Mouse (Mus musculus) ES-E14 (cell line): Measurements from ENCODE around the gene Wasf2. TPM values are rescaled to one million over a fixed set of nuclear protein-coding genes. Genes with fewer than 3 reads are reported as not detected.

Experiments used
- DNase-seq: peaks from one replicate; pipeline ENCODE4 v3.0.0-alpha.2; 2013; ENCODE audit warnings: low read depth, low spot score
- H3K27ac ChIP-seq: 2 replicates; pipeline ENCODE4 v1.5.1; 2012; ENCODE audit warnings: low read depth, mild to moderate bottlenecking, low read length, moderate library complexity, mixed read lengths; ENCODE audit not compliant: poor library complexity, insufficient read depth, severe bottlenecking
- H3K36me3 ChIP-seq: 2 replicates; pipeline ENCODE4 v1.6.1; 2012; ENCODE audit warnings: mild to moderate bottlenecking, low read length, moderate library complexity, mixed read lengths; ENCODE audit not compliant: control insufficient read depth, poor library complexity, insufficient read depth, severe bottlenecking
- H3K4me1 ChIP-seq, 2 experiments: fragments of 150-350 bp in 1 of 2; sonication (generic) in 1 of 2; 2 replicates each; pipeline ENCODE4 v1.6.1; 2012; ENCODE audit warnings: low read length in 2 of 2, mild to moderate bottlenecking in 1 of 2, mixed read lengths in 1 of 2; ENCODE audit not compliant: control insufficient read depth in 2 of 2, insufficient read depth in 2 of 2, poor library complexity in 1 of 2
- H3K4me3 ChIP-seq, 2 experiments: fragments of 150-350 bp in 1 of 2; sonication (generic) in 1 of 2; 2 replicates each; pipeline ENCODE4 v1.5.1; 2012; ENCODE audit warnings: low read length in 2 of 2, low read depth in 1 of 2, mild to moderate bottlenecking in 1 of 2, mixed read lengths in 1 of 2; ENCODE audit not compliant: insufficient read depth in 1 of 2, poor library complexity in 1 of 2, severe bottlenecking in 1 of 2
- H3K9ac ChIP-seq: 2 replicates; pipeline ENCODE4 v1.6.1; 2012; ENCODE audit warnings: low read depth, mild to moderate bottlenecking, low read length, mixed read lengths; ENCODE audit not compliant: poor library complexity, insufficient read depth, severe bottlenecking
- H3K9me3 ChIP-seq: fragments of 150-350 bp; sonication (generic); 2 replicates; pipeline ENCODE4 v1.6.1; 2012; ENCODE audit warnings: low read depth, mild to moderate bottlenecking, low read length; ENCODE audit not compliant: control insufficient read depth, insufficient read depth
- CHD2 ChIP-seq: IDR thresholded peaks from 2 replicates; pipeline ENCODE4 v1.6.1; 2014; ENCODE audit warnings: mild to moderate bottlenecking, low read depth, low read length, inconsistent platforms
- HCFC1 ChIP-seq: IDR thresholded peaks from 2 replicates; pipeline ENCODE4 v1.6.1; 2012; ENCODE audit warnings: low read length, inconsistent platforms, borderline replicate concordance; ENCODE audit not compliant: insufficient read depth
- MAFK ChIP-seq: IDR thresholded peaks from 2 replicates; pipeline ENCODE4 v1.6.1; 2014; ENCODE audit warnings: mild to moderate bottlenecking, low read depth, low read length, inconsistent platforms; ENCODE audit not compliant: insufficient read depth
- ZC3H11A ChIP-seq: IDR thresholded peaks from 2 replicates; pipeline ENCODE4 v1.6.1; 2012; ENCODE audit warnings: low read depth, mild to moderate bottlenecking, inconsistent platforms, low read length, borderline replicate concordance
- ZNF384 ChIP-seq: IDR thresholded peaks from 2 replicates; pipeline ENCODE4 v1.6.1; 2012; ENCODE audit warnings: low read depth, low read length, inconsistent platforms
- in situ Hi-C, 2 experiments: fragments of 600-800 bp; cut with MboI; formaldehyde crosslinking; loops; one replicate each; pipeline ENCODE4 v1.15.1; 2025; ENCODE audit warnings: low sequenced_read_pairs in 2 of 2, inconsistent platforms in 1 of 2; ENCODE audit not compliant: unreplicated experiment in 2 of 2
- total RNA-seq: library from RNA; depleted of rRNA; stranded (reverse); fragments of 300-350 nt; gene quantifications from 2 replicates; pipeline ENCODE4 v1.2.3, GENCODE M21; 2012

The Wasf2 gene
- total RNA-seq, 1 experiment: 32.3 TPM

- Histone ChIP-seq H3K9me3 (no peaks in the 10 kb centered on the region), H3K9ac (no peak overlapping the region), H3K36me3 (peaks cover 17% of the 10 kb centered on the region; the same call in 1 of the 2 replicates), H3K27ac (no peak overlapping the region), H3K4me1 (peaks cover 0 to 2% of the 10 kb centered on the region in 2 experiments; a peak in 2 of 4 replicates), H3K4me3 (no peak overlapping the region)
- DNase-seq: no peak
- in situ Hi-C loops: no loop called here
- TF ChIP-seq ZNF384: no peak
- no peak for TF ChIP-seq HCFC1
- no peak for TF ChIP-seq CHD2
- TF ChIP-seq MAFK: no peak
- no peak for TF ChIP-seq ZC3H11A
Measured at GRCm38 (mm10) chr4:133175998-133176760, 45.9 kb downstream of the Wasf2 start.

GRCm38 (mm10) chr4:133176761-133177403 lies 46.6 kb downstream of the Wasf2 start:
- TF ChIP-seq MAFK (no peak), ZNF384 (no peak), CHD2 (no peak), ZC3H11A (no peak), HCFC1 (no peak)
- Histone ChIP-seq H3K4me3 (no peak overlapping the region), H3K36me3 (peaks cover 17% of the 10 kb centered on the region; the same call in 1 of the 2 replicates), H3K27ac (no peak overlapping the region), H3K9me3 (no peaks in the 10 kb centered on the region), H3K9ac (no peak overlapping the region), H3K4me1 (peaks cover 0 to 2% of the 10 kb centered on the region in 2 experiments; a peak in 2 of 4 replicates)
- in situ Hi-C loops: no loop called here
- no peak for DNase-seq

- peaks cover 4 to 5% of the 10 kb centered on the region in 2 experiments; a peak in 2 of 4 replicates for H3K4me1 ChIP-seq
- no peak for TF ChIP-seq ZC3H11A
- TF ChIP-seq ZNF384: no peak
- TF ChIP-seq MAFK: no peak
- TF ChIP-seq CHD2: no peak
- TF ChIP-seq HCFC1: no peak
- peaks cover 17% of the 10 kb centered on the region; the same call in 1 of the 2 replicates for H3K36me3 ChIP-seq
- no peak for DNase-seq
- no peak overlapping the region for H3K27ac ChIP-seq
- no peak overlapping the region for H3K4me3 ChIP-seq
- H3K9ac ChIP-seq: no peak overlapping the region
- in situ Hi-C loops: no loop called here
- H3K9me3 ChIP-seq: no peaks in the 10 kb centered on the region
Measured at GRCm38 (mm10) chr4:133178305-133178704, 48.0 kb downstream of the Wasf2 start.

- Histone ChIP-seq H3K9me3 (no peaks in the 10 kb centered on the region), H3K36me3 (peaks cover 17% of the 10 kb centered on the region; the same call in 1 of the 2 replicates), H3K9ac (no peak overlapping the region), H3K27ac (no peak overlapping the region), H3K4me1 (peaks cover 6 to 9% of the 10 kb centered on the region in 2 experiments; a peak in 3 of 4 replicates), H3K4me3 (no peak overlapping the region)
- in situ Hi-C loops: no loop called here
- TF ChIP-seq ZC3H11A (no peak), MAFK (no peak), CHD2 (no peak), HCFC1 (no peak), ZNF384 (no peak)
- no peak for DNase-seq
Measured at GRCm38 (mm10) chr4:133179258-133179657, 49.0 kb downstream of the Wasf2 start.
